Mouse (Mus musculus): Measurements from ENCODE around the gene Sde2. TPM values are rescaled to one million over a fixed set of nuclear protein-coding genes. Genes with fewer than 3 reads are reported as not detected.

Sde2 gene
- total RNA-seq, 2 experiments from 2014 or later: 23.6 to 24.0 TPM

Other genes starting within 250 kb of the Sde2 start
- 1 to 10 TPM; 4.8 to 4.9 TPM for gene Lin9, start 210.0 kb upstream of the Sde2 start, total RNA-seq (2021)
- gene Mixl1, start 154.1 kb upstream of the Sde2 start, total RNA-seq (2021): not detected
- 10 to 100 TPM; 34.6 to 35.3 TPM for gene Acbd3, start 125.1 kb upstream of the Sde2 start, total RNA-seq (2021)
- 100 to 1,000 TPM; 365 to 366 TPM for gene H3f3a, start 37.2 kb upstream of the Sde2 start, total RNA-seq (2021)
- gene Lefty2, start 42.0 kb downstream of the Sde2 start, total RNA-seq (2021): 1 to 10 TPM; 1.3 to 1.4 TPM
- 10 to 100 TPM; 40.4 to 43.2 TPM for gene Pycr2, start 53.2 kb downstream of the Sde2 start, total RNA-seq (2021)
- 10 to 100 TPM; 11.8 to 13.9 TPM for gene Lefty1, start 83.9 kb downstream of the Sde2 start, total RNA-seq (2021)
- gene Tmem63a, start 91.2 kb downstream of the Sde2 start, total RNA-seq (2021): 10 to 100 TPM; 18.1 to 19.6 TPM
- 10 to 100 TPM; 27.1 to 30.8 TPM for gene Ephx1, start 169.8 kb downstream of the Sde2 start, total RNA-seq (2021)
- gene 9130409I23Rik, start 200.1 kb downstream of the Sde2 start, total RNA-seq (2021): not detected

Measured in layer of hippocampus, postnatal 36 days (tissue).